Comparison of ENCODE assay signal across 8 mouse cellular contexts in genomic region chr7:45154096-45154992, GRCm38 (mm10). TPM values are rescaled to one million over a fixed set of nuclear protein-coding genes. Genes with fewer than 3 reads are reported as not detected.
A peak's percentile ranks its signal among the peaks of the same experiment; 100 is the strongest.
DNase-seq lines count a peak whose midpoint lies in the region; ATAC-seq and TF ChIP-seq lines count a peak whose summit lies in the region.

Gene Pih1d1, plus strand, starts transcription at chr7:45154303.
Gene Aldh16a1, minus strand, starts transcription at chr7:45154584.

- H3K79me3 ChIP-seq in C2C12 (ENCODE audit: low read depth): no peaks in the 10 kb centered on the region

- H3K4me3 ChIP-seq in C2C12 (ENCODE audit: insufficient read depth, poor library complexity, severe bottlenecking) (peak within 1 kb of the TSS; percentile 55), myocyte (peak within 1 kb of the TSS; percentile 86)
- H3K4me3 ChIP-seq in erythroblast, embryonic 14.5 days (replicated peaks): peak within 1 kb of the TSS; percentile 77
- peak within 1 kb of the TSS; percentile 74 for H3K4me3 ChIP-seq in heart, embryonic 11.5 days (ENCODE audit: low read depth, low read length)
- H3K4me3 ChIP-seq in kidney, embryonic 16.5 days (ENCODE audit: low read length): peak within 1 kb of the TSS; percentile 77
- peak within 1 kb of the TSS; percentile 85 for H3K4me3 ChIP-seq in liver, adult 2 months (ENCODE audit: insufficient read depth, low read depth, low read length)

- peaks cover 31% of the 10 kb centered on the region for H3K4me1 ChIP-seq in erythroblast, embryonic 14.5 days (ENCODE audit: control insufficient read depth)
- peaks cover 3% of the 10 kb centered on the region for H3K4me1 ChIP-seq in heart, embryonic 11.5 days (ENCODE audit: control insufficient read depth, insufficient read depth, low read length)
- peaks cover 30% of the 10 kb centered on the region for H3K4me1 ChIP-seq in kidney, embryonic 16.5 days (ENCODE audit: insufficient read depth, low read length)
- H3K4me1 ChIP-seq in liver, adult 2 months (ENCODE audit: control insufficient read depth, insufficient read depth, low read length): peaks cover 5% of the 10 kb centered on the region; the same call in 1 of the 2 replicates

- TF ChIP-seq POLR2A in brain, embryonic 14.5 days (IDR thresholded peaks at IDR 0.05; ENCODE audit: borderline replicate concordance, extremely low read depth, insufficient read depth, insufficient read length, poor library complexity, severe bottlenecking): peak; percentile 91
- peak; percentile 90 for TF ChIP-seq POLR2A in liver, adult 2 months (IDR thresholded peaks at IDR 0.05; ENCODE audit: extremely low read depth, insufficient read depth, low read length)
- peak; percentile 90 for TF ChIP-seq POLR2A in myocyte (IDR thresholded peaks at IDR 0.05; ENCODE audit: insufficient read length, low read depth)

- peak within 1 kb of the TSS; percentile 91 for H3K4me2 ChIP-seq in heart, embryonic 11.5 days
- H3K4me2 ChIP-seq in kidney, embryonic 16.5 days (replicated peaks; ENCODE audit: low read depth, low read length): peak within 1 kb of the TSS; percentile 68
- peak within 1 kb of the TSS; percentile 97 for H3K4me2 ChIP-seq in myocyte (ENCODE audit: low read depth)

- peak; percentile 98 for DNase-seq in brain, embryonic 14.5 days (ENCODE audit: low read depth)
- peak; percentile 82 for DNase-seq in liver, adult 2 months (ENCODE audit: extremely low read depth, low read depth, low spot score)
- peak; percentile 98 for DNase-seq in splenic B cell, adult 2 months (ENCODE audit: low read depth, low spot score)

- peak; percentile 93 for ATAC-seq in heart, embryonic 11.5 days (replicated peaks; ENCODE audit: insufficient number of reproducible peaks, low FRiP score, low TSS enrichment)
- ATAC-seq in kidney, embryonic 16.5 days (ENCODE audit: low FRiP score, low TSS enrichment): peak; percentile 94

- TF ChIP-seq CTCF in C2C12 (IDR thresholded peaks at IDR 0.05; ENCODE audit: control insufficient read depth, insufficient read depth, insufficient read length): peak; percentile 50
- TF ChIP-seq CTCF in brain, embryonic 14.5 days (IDR thresholded peaks at IDR 0.05; ENCODE audit: borderline replicate concordance, extremely low read depth, insufficient read depth, insufficient read length): peak; percentile 61
- TF ChIP-seq CTCF in liver, adult 2 months (IDR thresholded peaks at IDR 0.05; ENCODE audit: low read depth, low read length): peak; percentile 55

- peaks cover 6% of the 10 kb centered on the region for H3K79me2 ChIP-seq in C2C12 (ENCODE audit: control insufficient read depth, insufficient read depth)
- no peaks in the 10 kb centered on the region for H3K79me2 ChIP-seq in liver, adult 2 months (ENCODE audit: control insufficient read depth, insufficient read depth, low read length)
- H3K79me2 ChIP-seq in myocyte (ENCODE audit: control insufficient read depth, insufficient read depth): peaks cover 3% of the 10 kb centered on the region

- no peaks in the 10 kb centered on the region for H3K36me3 ChIP-seq in C2C12 (ENCODE audit: control insufficient read depth, insufficient read depth)
- peaks cover 32% of the 10 kb centered on the region for H3K36me3 ChIP-seq in erythroblast, embryonic 14.5 days (ENCODE audit: control insufficient read depth)
- H3K36me3 ChIP-seq in heart, embryonic 11.5 days (ENCODE audit: control insufficient read depth, insufficient read depth, low read length): peaks cover 6% of the 10 kb centered on the region; the same call in 1 of the 2 replicates
- H3K36me3 ChIP-seq in kidney, embryonic 16.5 days (ENCODE audit: insufficient read depth, low read length): peaks cover 9% of the 10 kb centered on the region; the same call in 1 of the 2 replicates
- H3K36me3 ChIP-seq in liver, adult 2 months (ENCODE audit: control insufficient read depth, insufficient read depth, low read length): no peaks in the 10 kb centered on the region
- no peaks in the 10 kb centered on the region for H3K36me3 ChIP-seq in myocyte (ENCODE audit: control insufficient read depth, insufficient read depth)
- H3K36me3 ChIP-seq in splenic B cell, adult 2 months (ENCODE audit: control insufficient read depth, insufficient read depth, low read length, poor library complexity, severe bottlenecking): no peaks in the 10 kb centered on the region; the same call in 1 of the 2 replicates

- H3ac ChIP-seq in C2C12 (ENCODE audit: control insufficient read depth, insufficient read length, low read depth) (peak within 1 kb of the TSS; percentile 85), myocyte (ENCODE audit: control insufficient read depth, insufficient read length) (peak within 1 kb of the TSS; percentile 20)

- no peaks in the 10 kb centered on the region for H3K9me3 ChIP-seq in erythroblast, embryonic 14.5 days (ENCODE audit: control insufficient read depth, low read length)
- H3K9me3 ChIP-seq in heart, embryonic 11.5 days (replicated peaks; ENCODE audit: control insufficient read depth, low read length): no peaks in the 10 kb centered on the region
- no peaks in the 10 kb centered on the region for H3K9me3 ChIP-seq in kidney, embryonic 16.5 days (ENCODE audit: low read length)

- WGBS in heart, embryonic 11.5 days (ENCODE audit: insufficient replicate concordance): 3% methylated on average over 69 of the region's 69 CpGs
- WGBS in kidney, embryonic 16.5 days: 3% methylated on average over 69 of the region's 69 CpGs
- under 1% methylated on average over 69 of the region's 69 CpGs for WGBS in liver, adult 2 months

- peak within 1 kb of the TSS; percentile 95 for H3K9ac ChIP-seq in heart, embryonic 11.5 days (ENCODE audit: low read depth, low read length)
- H3K9ac ChIP-seq in kidney, embryonic 16.5 days (replicated peaks; ENCODE audit: low read length): peak within 1 kb of the TSS; percentile 95
- H3K9ac ChIP-seq in liver, adult 2 months (ENCODE audit: low read depth, low read length): peak within 1 kb of the TSS; percentile 99

- peak within 1 kb of the TSS; percentile 93 for H3K27ac ChIP-seq in heart, embryonic 11.5 days (ENCODE audit: low read depth, low read length)
- peak within 1 kb of the TSS; percentile 98 for H3K27ac ChIP-seq in kidney, embryonic 16.5 days (ENCODE audit: low read length)
- H3K27ac ChIP-seq in liver, adult 2 months (replicated peaks; ENCODE audit: insufficient read depth, low read depth, low read length): peak within 1 kb of the TSS; percentile 97

- H3K27me3 ChIP-seq in C2C12 (ENCODE audit: control insufficient read depth, insufficient read depth, insufficient read length) (no peaks in the 10 kb centered on the region), myocyte (ENCODE audit: control insufficient read depth, insufficient read depth, insufficient read length) (no peaks in the 10 kb centered on the region)
- H3K27me3 ChIP-seq in erythroblast, embryonic 14.5 days (ENCODE audit: control insufficient read depth): no peaks in the 10 kb centered on the region
- H3K27me3 ChIP-seq in heart, embryonic 11.5 days (ENCODE audit: control insufficient read depth, insufficient read depth, low read length): no peaks in the 10 kb centered on the region
- no peaks in the 10 kb centered on the region for H3K27me3 ChIP-seq in kidney, embryonic 16.5 days (ENCODE audit: insufficient read depth, low read length)
- no peaks in the 10 kb centered on the region for H3K27me3 ChIP-seq in liver, adult 2 months (ENCODE audit: control insufficient read depth, insufficient read depth, low read length)
- no peaks in the 10 kb centered on the region for H3K27me3 ChIP-seq in splenic B cell, adult 2 months (ENCODE audit: control insufficient read depth, insufficient read depth, low read length, poor library complexity, severe bottlenecking)

TF ChIP-seq in C2C12, 6 proteins besides CTCF, POLR2A, EP300 and RAD21:
- TF ChIP-seq FOSL1 (IDR thresholded peaks at IDR 0.05; ENCODE audit: insufficient read depth, low read length, poor library complexity, severe bottlenecking) (no peak), USF1 (IDR thresholded peaks at IDR 0.05; ENCODE audit: low read depth) (no peak), CEBPB (IDR thresholded peaks at IDR 0.05; ENCODE audit: low read depth) (no peak), MYOG (IDR thresholded peaks at IDR 0.05; ENCODE audit: control insufficient read depth, extremely low read depth, insufficient read length) (no peak), MYOD1 (IDR thresholded peaks at IDR 0.05; ENCODE audit: control insufficient read depth, insufficient read length, low read depth) (no peak), MAX (IDR thresholded peaks at IDR 0.05) (no peak)

TF ChIP-seq in myocyte, 11 proteins besides CTCF, POLR2A, EP300 and RAD21 (continues in another document):
- TF ChIP-seq MAX (IDR thresholded peaks at IDR 0.05; ENCODE audit: low read depth) (no peak), MYOD1 (IDR thresholded peaks at IDR 0.05; ENCODE audit: control insufficient read depth in 1 of 3, insufficient read length in 2 of 3, low read depth in 2 of 3) (no peak), TCF12 (IDR thresholded peaks at IDR 0.05; ENCODE audit: insufficient read depth, poor library complexity, severe bottlenecking) (no peak), E2F4 (IDR thresholded peaks at IDR 0.05; ENCODE audit: insufficient read depth) (peak; percentile 71), REST (IDR thresholded peaks at IDR 0.05; ENCODE audit: insufficient read depth, insufficient read length) (no peak), USF1 (IDR thresholded peaks at IDR 0.05; ENCODE audit: low read depth) (peak; percentile 39), POLR2AphosphoS2 (IDR thresholded peaks at IDR 0.05; ENCODE audit: insufficient read length, low read depth) (peak; percentile 94), TCF3 (IDR thresholded peaks at IDR 0.05; ENCODE audit: insufficient read length, low read depth) (no peak), CEBPB (IDR thresholded peaks at IDR 0.05; ENCODE audit: insufficient read depth, poor library complexity, severe bottlenecking) (no peak)

RNA-seq across cellular contexts. Expression of gene Pih1d1, which starts in this region (rescaled TPM):
- polyA plus RNA-seq in C2C12 (2012; fragmentation: generic; extraction: Trizol) (129 TPM), myocyte (2012; fragmentation: generic; extraction: Trizol) (81.9 TPM)
- 130 and 151 TPM in 2 replicates for polyA plus RNA-seq in brain, embryonic 14.5 days (2012; rRNA removed)
- polyA plus RNA-seq in erythroblast, embryonic 14.5 days (2012): 6.2 and 7.2 TPM in 2 replicates
- 99.1 and 99.6 TPM in 2 replicates for polyA plus RNA-seq in heart, embryonic 11.5 days (2014; fragmentation: Nextera tagmentation; extraction: Ambion mirVana)
- 109 and 112 TPM in 2 replicates for polyA plus RNA-seq in kidney, embryonic 16.5 days (2015; fragmentation: Nextera tagmentation; extraction: Ambion mirVana)
- total RNA-seq in liver, adult 2 months (2014; rRNA removed): 48.0 and 59.1 TPM in 2 replicates
- polyA plus RNA-seq in liver, adult 2 months (2012; rRNA removed): 62.1 and 66.4 TPM in 2 replicates

RNA-seq across cellular contexts. Expression of gene Aldh16a1, which starts in this region (rescaled TPM):
- 34.6 TPM for polyA plus RNA-seq in C2C12 (2012; fragmentation: generic; extraction: Trizol)
- polyA plus RNA-seq in brain, embryonic 14.5 days (2012; rRNA removed): 26.4 and 34.2 TPM in 2 replicates
- polyA plus RNA-seq in erythroblast, embryonic 14.5 days (2012): 13.5 and 16.3 TPM in 2 replicates
- 28.7 and 28.9 TPM in 2 replicates for polyA plus RNA-seq in heart, embryonic 11.5 days (2014; fragmentation: Nextera tagmentation; extraction: Ambion mirVana)
- polyA plus RNA-seq in kidney, embryonic 16.5 days (2015; fragmentation: Nextera tagmentation; extraction: Ambion mirVana): 81.2 and 88.6 TPM in 2 replicates
- total RNA-seq in liver, adult 2 months (2014; rRNA removed): 33.3 and 47.6 TPM in 2 replicates
- polyA plus RNA-seq in liver, adult 2 months (2012; rRNA removed): 116 and 162 TPM in 2 replicates
- polyA plus RNA-seq in myocyte (2012; fragmentation: generic; extraction: Trizol): 29.0 TPM

Comparison
In these comparisons a context has a peak if more than half of its experiments do, and no peak if none do; other contexts are left out.
1. Peak in every context shown above with its lines: DNase-seq, ATAC-seq, H3K4me3 ChIP-seq and H3K27ac ChIP-seq.